Mouse (Mus musculus): ENCODE measurements around the gene Zeb2.
A peak's percentile ranks its signal among the peaks of the same experiment; 100 is the strongest.

The Zeb2 gene

GRCm38 (mm10) chr2:45060768-45061167, 56.4 kb downstream of the Zeb2 start:
- DNase-seq (ENCODE audit: low spot score in 2 of 2): no peak

- DNase-seq (ENCODE audit: low spot score in 2 of 2): peak in 1 of 2 experiments; percentile 58
Observed at GRCm38 (mm10) chr2:45060202-45060601, 57.0 kb downstream of the Zeb2 start.

GRCm38 (mm10) chr2:45059599-45059998, 57.6 kb downstream of the Zeb2 start:
- DNase-seq (ENCODE audit: low spot score in 2 of 2): no peak

- DNase-seq (ENCODE audit: low spot score in 2 of 2): no peak
Observed at GRCm38 (mm10) chr2:45059010-45059409, 58.2 kb downstream of the Zeb2 start.

- peak in 1 of 2 experiments; percentile 59 for DNase-seq (ENCODE audit: low spot score in 2 of 2)
Observed at GRCm38 (mm10) chr2:45058183-45058582, 59.0 kb downstream of the Zeb2 start.

GRCm38 (mm10) chr2:45056856-45057562, 60.2 kb downstream of the Zeb2 start:
- DNase-seq (ENCODE audit: low spot score in 2 of 2): peak in 1 of 2 experiments; percentile 59

- peak in 1 of 2 experiments; percentile 58 for DNase-seq (ENCODE audit: low spot score in 2 of 2)
Observed at GRCm38 (mm10) chr2:45055926-45056325, 61.3 kb downstream of the Zeb2 start.

GRCm38 (mm10) chr2:45055034-45055615, 62.1 kb downstream of the Zeb2 start:
- DNase-seq (ENCODE audit: low spot score in 2 of 2): no peak

GRCm38 (mm10) chr2:45054070-45055025, 62.8 kb downstream of the Zeb2 start:
- DNase-seq (ENCODE audit: low spot score in 2 of 2): no peak

GRCm38 (mm10) chr2:45052587-45052986, 64.6 kb downstream of the Zeb2 start:
- no peak for DNase-seq (ENCODE audit: low spot score in 2 of 2)

GRCm38 (mm10) chr2:45051321-45051720, 65.9 kb downstream of the Zeb2 start:
- no peak for DNase-seq (ENCODE audit: low spot score in 2 of 2)

- no peak for DNase-seq (ENCODE audit: low spot score in 2 of 2)
Observed at GRCm38 (mm10) chr2:45049923-45050322, 67.3 kb downstream of the Zeb2 start.

GRCm38 (mm10) chr2:45049279-45049678, 67.9 kb downstream of the Zeb2 start:
- DNase-seq (ENCODE audit: low spot score in 2 of 2): peak in 1 of 2 experiments; percentile 62

GRCm38 (mm10) chr2:45040706-45041312, 76.4 kb downstream of the Zeb2 start:
- DNase-seq (ENCODE audit: low spot score in 2 of 2): no peak

GRCm38 (mm10) chr2:45039503-45039902, 77.7 kb downstream of the Zeb2 start:
- DNase-seq (ENCODE audit: low spot score in 2 of 2): no peak

- DNase-seq (ENCODE audit: low spot score in 2 of 2): no peak
Observed at GRCm38 (mm10) chr2:45028091-45028638, 89.0 kb downstream of the Zeb2 start.

- DNase-seq (ENCODE audit: low spot score in 2 of 2): no peak
Observed at GRCm38 (mm10) chr2:45017186-45017800, 99.9 kb downstream of the Zeb2 start.

- no peak for DNase-seq (ENCODE audit: low spot score in 2 of 2)
Observed at GRCm38 (mm10) chr2:45013325-45013724, 103.9 kb downstream of the Zeb2 start.

GRCm38 (mm10) chr2:45012676-45013075, 104.5 kb downstream of the Zeb2 start:
- DNase-seq (ENCODE audit: low spot score in 2 of 2): no peak

GRCm38 (mm10) chr2:45010701-45011100, 106.5 kb downstream of the Zeb2 start:
- no peak for DNase-seq (ENCODE audit: low spot score in 2 of 2)

GRCm38 (mm10) chr2:44999906-45000305, 117.3 kb downstream of the Zeb2 start:
- DNase-seq (ENCODE audit: low spot score in 2 of 2): no peak
